Mouse (Mus musculus): Measurements from ENCODE around the gene Zfp28.

DNA sequence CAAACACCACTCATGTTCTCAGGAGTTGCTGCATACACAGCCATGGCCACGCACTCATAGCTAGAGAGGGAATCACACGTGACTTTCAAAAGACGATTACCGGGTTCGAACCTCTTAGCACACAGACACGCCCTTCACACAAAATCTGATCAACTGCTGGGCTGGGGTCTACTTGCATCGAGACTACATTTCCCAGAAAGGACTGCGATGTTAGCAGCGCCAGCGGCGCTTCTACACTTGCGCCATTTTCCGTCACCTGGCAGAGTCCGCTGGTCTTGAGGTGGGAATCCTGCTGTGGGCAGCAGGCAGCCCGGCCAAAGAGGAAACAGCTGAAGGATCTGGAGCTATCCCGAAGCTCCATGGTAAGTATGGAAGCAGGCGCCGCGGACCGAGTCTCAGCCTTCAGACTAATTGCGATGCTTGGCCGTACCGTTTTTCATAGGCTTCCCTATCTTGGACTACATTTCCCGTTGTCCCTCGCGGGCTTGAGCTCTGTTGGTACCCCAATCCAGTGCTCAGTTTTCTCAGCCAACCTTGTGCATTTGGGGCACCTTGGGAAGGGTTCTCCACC lies 39.5 kb upstream of the Zfp28 start, which contains the start of gene Gm3854:
- TF ChIP-seq CTCF (IDR thresholded peaks at IDR 0.05; ENCODE audit: control insufficient read depth, insufficient read depth, insufficient replicate concordance, low read depth, low read length) = no peak
- TF ChIP-seq POLR2A (IDR thresholded peaks at IDR 0.05; ENCODE audit: control insufficient read depth, low read depth, low read length) = 0 out of 2 replicates have a peak, but pooled peaks have one; percentile 18

Measured in testis, adult 2 months (tissue).